Mouse (Mus musculus) myocyte (in vitro differentiated cells): Measurements from ENCODE around the gene Eif4b.

Source experiments
- CEBPB ChIP-seq: IDR thresholded peaks from 2 replicates; pipeline ENCODE4 v1.6.1; 2011; ENCODE audit warnings: mild to moderate bottlenecking, moderate library complexity; ENCODE audit not compliant: poor library complexity, insufficient read depth, severe bottlenecking
- E2F4 ChIP-seq: IDR thresholded peaks from one replicate; pipeline ENCODE4 v1.6.1; 2011; ENCODE audit warnings: mild to moderate bottlenecking, control low read depth, moderate library complexity; ENCODE audit not compliant: insufficient read depth
- MAX ChIP-seq: IDR thresholded peaks from one replicate; pipeline ENCODE4 v1.6.1; 2011; ENCODE audit warnings: low read depth, mild to moderate bottlenecking, control low read depth
- POLR2A ChIP-seq: IDR thresholded peaks from one replicate; pipeline ENCODE4 v1.6.1; 2011; ENCODE audit warnings: low read depth, mild to moderate bottlenecking, control low read depth, moderate library complexity; ENCODE audit not compliant: insufficient read length
- POLR2AphosphoS2 ChIP-seq: IDR thresholded peaks from one replicate; pipeline ENCODE4 v1.6.1; 2011; ENCODE audit warnings: low read depth, control low read depth; ENCODE audit not compliant: insufficient read length
- REST ChIP-seq: IDR thresholded peaks from one replicate; pipeline ENCODE4 v1.6.1; 2011; ENCODE audit warnings: mild to moderate bottlenecking, control low read depth, moderate library complexity; ENCODE audit not compliant: insufficient read depth, insufficient read length
- USF1 ChIP-seq: IDR thresholded peaks from one replicate; pipeline ENCODE4 v1.6.1; 2011; ENCODE audit warnings: low read depth, mild to moderate bottlenecking, control low read depth, moderate library complexity

DNA sequence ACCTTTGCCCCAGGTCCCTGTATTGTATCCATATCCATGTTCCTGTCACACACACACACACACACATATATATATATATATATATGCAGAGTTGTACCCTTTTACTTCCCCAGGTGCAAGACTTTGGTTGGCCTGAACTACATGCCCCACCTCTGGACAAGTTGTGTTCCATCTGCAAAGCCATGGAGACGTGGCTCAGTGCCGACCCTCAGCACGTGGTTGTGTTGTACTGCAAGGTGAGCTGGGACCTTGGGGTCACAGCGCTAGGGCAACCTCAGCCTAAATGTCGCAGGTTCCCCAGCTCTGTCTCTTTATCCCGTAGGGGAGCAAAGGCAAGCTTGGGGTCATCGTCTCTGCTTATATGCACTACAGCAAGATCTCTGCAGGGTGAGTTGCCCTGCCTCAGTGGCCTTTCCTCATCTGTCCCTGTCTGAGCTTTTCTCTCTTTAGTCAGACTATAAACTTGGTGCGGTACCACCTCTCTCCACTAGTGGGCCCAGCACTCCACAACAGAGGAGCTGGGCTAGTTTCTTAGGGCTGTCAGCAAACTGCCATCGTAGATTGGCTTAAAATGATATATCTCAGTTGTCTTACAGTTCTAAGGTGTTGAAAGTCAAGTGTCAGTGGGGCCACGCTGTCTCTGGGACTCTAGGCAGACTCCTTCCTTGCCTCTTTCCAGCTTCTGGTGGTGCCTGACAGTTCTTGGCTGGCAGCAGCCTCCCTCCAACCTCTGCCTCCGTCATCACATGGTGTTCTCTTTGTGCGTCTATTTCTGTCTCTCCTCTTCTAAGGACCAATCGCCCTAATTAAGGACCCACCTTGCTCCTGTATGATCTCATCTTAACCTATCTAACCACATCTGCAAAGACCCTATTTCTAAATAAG is 34.4 kb downstream of the Eif4b start:
- TF ChIP-seq REST = no peak
- TF ChIP-seq POLR2A = no peak
- TF ChIP-seq MAX = no peak
- TF ChIP-seq E2F4 = no peak
- no peak for TF ChIP-seq USF1
- TF ChIP-seq CEBPB = no peak
- TF ChIP-seq POLR2AphosphoS2 = peak; percentile 16
